Mouse (Mus musculus) cerebral cortex, adult 2 months (tissue): ENCODE measurements around the gene Slc36a3.

Experiments used
- WGBS: fragments of 180-500 bp; shearing (Covaris S2); methylation state at CpG from one replicate; pipeline ENCODE4 v1.1.7; 2018; 5-methylcytosine and 5-hydroxymethylcytosine counted together

Gene Slc36a3

DNA sequence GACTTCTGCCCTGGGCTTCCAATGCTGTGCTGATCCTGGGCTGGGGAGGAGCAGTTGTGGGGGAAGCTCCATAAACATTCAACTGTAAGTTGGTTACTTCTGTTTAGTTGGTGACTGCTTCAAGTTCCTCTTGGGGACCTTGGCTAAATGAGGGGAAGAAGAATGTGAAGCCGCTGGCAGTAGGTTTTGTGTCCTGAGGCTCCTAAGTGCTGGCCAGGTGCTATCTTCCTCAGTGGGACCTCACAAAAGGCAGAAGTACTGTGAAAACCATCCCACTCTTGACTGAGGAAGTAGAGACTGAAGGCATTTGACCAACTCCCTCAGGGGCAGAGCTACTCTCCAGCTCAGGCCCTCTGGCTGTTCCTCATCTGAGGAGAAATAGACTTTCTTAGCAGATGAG lies 44.9 kb downstream of the Slc36a3 start:
- 97% methylated on average over 1 of the region's 1 CpGs for WGBS

GRCm38 (mm10) chr11:55105389-55105788 lies 46.1 kb downstream of the Slc36a3 start:
- 86% methylated on average over 4 of the region's 4 CpGs for WGBS

- WGBS = 78% methylated on average over 3 of the region's 3 CpGs
These were observed 48.3 kb downstream of the Slc36a3 start for GRCm38 (mm10) chr11:55103229-55103628.

GRCm38 (mm10) chr11:55102015-55102414 lies 49.5 kb downstream of the Slc36a3 start:
- WGBS = 84% methylated on average over 3 of the region's 3 CpGs

DNA sequence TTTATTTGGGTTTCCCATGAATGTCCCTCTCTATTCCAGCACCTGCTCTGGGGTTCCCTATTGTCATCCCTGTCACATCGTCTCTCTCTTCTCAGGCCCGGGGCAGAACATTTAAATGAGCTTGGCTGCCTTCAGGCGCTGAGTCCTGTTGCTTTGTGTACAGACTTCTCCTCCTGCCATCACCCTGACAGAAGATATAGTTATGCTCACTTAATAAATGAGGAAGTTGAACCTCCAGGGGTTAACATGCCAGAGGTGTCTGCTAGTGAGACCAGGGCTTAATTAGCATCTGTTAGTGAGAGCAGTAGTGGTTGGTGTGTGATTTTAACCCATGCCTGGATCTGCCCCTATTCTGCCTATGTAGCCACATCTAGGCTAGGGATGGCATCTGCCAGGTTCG lies 51.6 kb downstream of the Slc36a3 start:
- WGBS = 60% methylated on average over 4 of the region's 4 CpGs

DNA sequence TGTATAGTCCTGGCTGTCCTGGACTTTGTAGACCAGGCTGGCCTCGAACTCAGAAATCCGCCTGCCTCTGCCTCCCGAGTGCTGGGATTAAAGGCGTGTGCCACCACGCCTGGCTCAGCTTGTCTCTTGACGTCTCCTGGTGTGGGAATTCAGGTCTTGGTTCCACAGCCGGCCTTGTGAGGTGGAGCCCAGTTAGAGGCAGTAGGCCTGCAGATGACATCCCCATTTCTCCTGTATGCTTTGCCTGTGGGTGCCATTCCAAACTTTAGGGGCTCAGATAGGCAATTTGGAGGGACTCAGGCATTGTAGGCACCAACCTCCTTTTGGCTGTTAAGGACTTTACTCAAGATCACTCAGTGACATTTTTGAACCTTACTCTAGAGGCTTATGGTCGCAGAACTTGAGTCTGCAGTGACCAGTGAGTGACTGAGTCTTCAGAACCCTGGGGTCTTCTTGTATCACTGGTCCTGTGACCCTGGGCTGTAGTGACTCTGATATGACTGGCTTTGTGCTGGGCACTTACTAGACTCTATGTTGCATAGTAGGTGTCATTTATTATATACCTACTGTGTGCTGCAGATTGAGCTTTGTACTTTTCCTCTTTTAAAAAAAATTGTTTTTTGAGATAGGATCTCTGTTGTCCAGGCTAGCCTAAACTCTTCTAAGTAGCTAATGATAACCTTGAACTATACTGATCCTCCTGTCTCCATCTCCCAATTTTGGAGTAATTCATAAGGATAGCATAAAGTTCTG lies 52.3 kb downstream of the Slc36a3 start:
- 88% methylated on average over 8 of the region's 8 CpGs for WGBS

GRCm38 (mm10) chr11:55098189-55098915 lies 53.2 kb downstream of the Slc36a3 start:
- 8% methylated on average over 24 of the region's 24 CpGs for WGBS

- 1% methylated on average over 44 of the region's 45 CpGs for WGBS
These were observed 53.9 kb downstream of the Slc36a3 start, which contains the start of gene Gm2a for GRCm38 (mm10) chr11:55097463-55098188. Gene Gm2a, plus strand, starts transcription at chr11:55098115.

DNA sequence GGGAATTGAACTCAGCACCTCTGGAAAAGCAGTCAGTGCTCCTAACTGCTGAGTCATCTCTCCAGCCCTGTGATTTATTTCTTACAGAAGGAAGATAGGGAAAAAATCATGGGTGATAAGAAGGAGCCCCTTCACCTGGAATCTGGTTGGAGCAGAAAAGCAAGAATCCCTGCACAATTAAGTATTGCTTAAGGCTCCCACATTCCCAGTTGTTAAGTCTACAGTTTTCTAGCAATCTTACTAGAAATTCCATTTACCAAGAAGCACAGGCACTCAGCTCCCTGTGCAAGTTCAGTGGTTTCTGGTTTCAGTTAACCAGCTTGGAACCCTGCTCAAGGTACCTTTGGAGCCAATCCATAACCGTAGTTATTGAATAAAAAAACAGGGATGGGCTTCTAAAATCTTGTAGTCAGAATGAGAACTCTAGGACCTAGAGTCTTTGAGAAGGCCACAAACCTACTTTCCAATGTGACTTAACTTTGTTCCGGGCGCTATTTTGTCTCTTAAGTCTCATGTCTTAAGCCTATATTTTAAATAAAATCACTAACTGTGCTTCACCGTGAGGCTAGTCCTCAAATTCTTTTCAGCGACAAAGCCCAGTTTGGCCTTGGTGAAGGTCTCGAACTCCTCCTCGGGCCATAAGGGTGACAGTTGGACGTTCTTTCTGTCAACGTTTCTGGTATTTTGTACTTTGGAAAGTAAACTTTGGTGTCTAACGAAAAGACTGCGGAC lies 54.6 kb downstream of the Slc36a3 start:
- WGBS = 30% methylated on average over 11 of the region's 11 CpGs

- WGBS = 90% methylated on average over 4 of the region's 4 CpGs
These were observed 55.2 kb downstream of the Slc36a3 start for GRCm38 (mm10) chr11:55096296-55096695.

- 95% methylated on average over 7 of the region's 7 CpGs for WGBS
These were observed 58.4 kb downstream of the Slc36a3 start for GRCm38 (mm10) chr11:55093096-55093495.

DNA sequence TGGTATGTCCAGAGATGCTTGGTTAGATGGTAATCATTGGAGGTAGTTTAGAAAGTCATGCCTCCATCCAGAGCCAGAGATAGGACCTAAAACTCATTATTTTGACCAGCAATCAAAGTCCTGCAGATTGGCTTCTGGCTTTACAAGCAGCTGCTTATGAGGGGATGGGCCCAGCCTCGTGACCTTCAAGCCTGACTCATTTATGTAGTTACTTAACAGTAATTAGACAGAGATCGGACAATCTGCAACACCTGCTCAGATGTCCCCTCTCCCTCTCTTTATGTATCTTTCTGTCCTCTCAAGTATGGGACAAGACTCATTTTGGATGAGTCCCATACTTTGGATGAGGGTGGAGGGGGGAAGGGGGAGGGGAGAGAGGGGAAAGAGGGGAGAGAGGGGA lies 61.6 kb downstream of the Slc36a3 start:
- 96% methylated on average over 2 of the region's 2 CpGs for WGBS

DNA sequence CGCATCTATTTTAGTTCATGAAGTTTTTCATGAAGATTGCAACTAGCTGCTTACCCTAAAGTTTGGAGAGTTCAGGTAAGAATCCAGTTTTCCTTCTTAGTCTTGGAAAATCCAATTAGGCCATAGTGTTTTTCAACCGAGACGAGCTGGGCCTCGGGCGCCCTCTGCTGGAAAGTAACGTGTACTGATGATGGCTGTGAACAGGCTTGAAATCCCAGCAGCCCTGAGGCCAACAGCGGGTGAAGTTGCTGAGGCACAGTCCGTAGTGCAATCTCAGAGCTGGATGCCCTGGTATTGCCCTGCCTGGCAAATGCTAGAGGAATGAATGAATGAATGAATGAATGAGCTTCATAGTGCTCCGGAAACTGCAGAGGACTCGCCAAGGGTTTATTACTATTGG lies 64.5 kb downstream of the Slc36a3 start:
- WGBS = 10% methylated on average over 10 of the region's 10 CpGs

- WGBS = 64% methylated on average over 5 of the region's 5 CpGs
These were observed 66.1 kb downstream of the Slc36a3 start for GRCm38 (mm10) chr11:55085396-55085795.

DNA sequence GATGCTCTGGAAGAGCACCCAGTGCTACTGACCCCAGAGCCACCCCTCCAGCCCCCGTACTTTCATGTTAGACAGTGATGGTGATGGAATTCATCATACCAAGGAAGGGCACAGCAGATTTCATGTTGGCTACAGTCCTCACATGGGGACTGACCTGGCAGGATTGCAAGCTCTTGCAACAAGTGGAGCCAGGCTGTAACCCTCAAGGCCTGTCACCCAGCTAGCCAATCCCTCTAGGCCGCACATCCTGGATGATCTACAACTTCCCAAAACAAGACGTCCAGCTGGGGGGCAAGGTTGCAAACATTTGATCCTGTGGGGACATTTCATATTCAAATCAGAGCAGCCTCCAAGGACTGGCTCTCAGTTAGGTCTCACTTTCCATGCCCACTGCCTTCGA lies 66.9 kb downstream of the Slc36a3 start:
- WGBS = 81% methylated on average over 4 of the region's 4 CpGs

DNA sequence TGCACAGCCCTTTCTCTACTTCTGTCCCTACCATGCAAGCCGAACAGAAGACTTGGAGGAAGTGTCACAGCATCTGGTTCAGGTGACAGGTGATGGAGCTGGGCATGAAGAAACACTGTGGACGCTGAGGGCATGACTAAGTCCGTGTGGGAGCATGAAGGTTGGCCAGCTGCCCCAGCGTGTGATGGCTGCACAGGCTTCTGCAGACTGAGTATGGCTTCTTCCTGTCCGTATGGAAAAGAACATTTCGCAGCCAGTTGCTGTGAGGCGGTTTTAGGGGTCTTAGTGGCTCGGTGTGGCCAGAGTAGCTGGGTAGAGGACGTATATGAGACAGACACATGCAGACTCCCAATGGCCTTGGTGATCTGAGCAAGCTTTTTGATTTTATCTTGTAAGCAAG lies 70.3 kb downstream of the Slc36a3 start:
- 85% methylated on average over 9 of the region's 9 CpGs for WGBS

DNA sequence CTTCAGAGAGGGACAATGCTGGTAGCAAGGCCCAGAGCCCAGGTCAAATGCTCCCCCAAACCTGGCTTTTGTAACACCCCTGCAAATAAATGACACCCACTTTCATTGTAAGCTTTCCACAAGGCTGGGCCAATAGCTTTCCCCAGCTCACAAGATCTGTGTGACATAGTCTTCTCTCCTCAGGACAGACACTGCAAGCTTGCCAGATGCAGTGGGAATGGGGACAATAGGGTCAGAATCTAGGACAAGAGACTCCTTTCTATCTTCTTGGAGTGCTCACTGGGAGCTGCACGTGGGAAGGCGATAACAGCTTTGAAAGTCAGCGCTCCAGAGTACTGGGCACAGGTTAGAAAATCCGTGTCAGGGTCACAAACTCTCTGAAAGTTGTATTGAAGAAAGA lies 72.3 kb downstream of the Slc36a3 start:
- WGBS = 72% methylated on average over 4 of the region's 4 CpGs

GRCm38 (mm10) chr11:55078502-55078901 lies 73.0 kb downstream of the Slc36a3 start:
- 86% methylated on average over 3 of the region's 3 CpGs for WGBS

GRCm38 (mm10) chr11:55077331-55078231 lies 73.9 kb downstream of the Slc36a3 start, which contains the start of gene Ccdc69:
Gene Ccdc69, minus strand, starts transcription at chr11:55078131.
- WGBS = 4% methylated on average over 50 of the region's 50 CpGs

DNA sequence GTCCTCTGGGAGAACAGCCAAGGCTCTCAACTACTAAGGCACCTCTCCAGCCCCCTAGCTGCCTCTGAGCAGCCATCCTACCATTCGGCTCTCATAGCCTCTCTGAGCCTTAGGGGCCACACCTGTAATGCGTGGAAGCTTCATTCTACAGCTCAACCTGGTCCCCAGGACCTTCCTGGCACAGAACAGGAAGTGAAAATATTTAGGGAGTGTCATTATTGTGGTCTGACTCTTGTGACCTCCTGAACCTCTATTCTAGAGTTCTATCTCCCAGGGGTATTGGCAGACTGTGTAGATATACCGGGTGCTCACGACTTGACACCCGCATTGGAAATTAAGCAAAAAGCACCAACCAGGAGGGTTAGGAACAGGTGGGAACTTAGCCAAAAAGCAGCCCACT lies 75.3 kb downstream of the Slc36a3 start:
- WGBS = 91% methylated on average over 5 of the region's 5 CpGs

DNA sequence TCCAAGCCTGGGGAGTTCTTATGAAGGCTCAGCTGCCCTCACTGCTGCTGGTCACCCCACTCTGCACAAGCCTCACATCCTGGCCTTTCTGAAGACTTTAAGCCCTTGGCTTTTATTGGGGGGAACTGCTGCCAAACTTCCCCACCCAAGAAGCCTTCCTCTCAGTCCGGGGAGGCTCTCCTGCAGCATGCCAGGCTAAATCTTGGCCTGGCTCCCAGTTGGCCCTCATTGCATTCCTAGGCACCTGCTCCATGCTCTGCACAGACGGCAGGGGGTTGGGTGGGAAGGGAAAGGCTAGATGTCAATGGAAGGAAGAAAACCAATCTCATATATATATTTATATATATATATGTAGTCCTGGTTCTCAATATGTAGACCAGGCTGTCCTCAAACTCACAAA lies 75.9 kb downstream of the Slc36a3 start:
- WGBS = 35% methylated on average over 2 of the region's 2 CpGs
